Mouse (Mus musculus) thymus, postnatal 10 days (tissue): ENCODE data around the gene Ryr3.
"Not testable (repeated sequence)": the region's sequence is repeated elsewhere in the genome, so short reads cannot be mapped to it uniquely, and the experiment has no call there.

Experiments
- DNase-seq, 2 experiments: peaks; one replicate each; pipeline ENCODE4 v3.0.0; 2021; ENCODE audit warnings: low spot score in 2 of 2

The Ryr3 gene

DNA sequence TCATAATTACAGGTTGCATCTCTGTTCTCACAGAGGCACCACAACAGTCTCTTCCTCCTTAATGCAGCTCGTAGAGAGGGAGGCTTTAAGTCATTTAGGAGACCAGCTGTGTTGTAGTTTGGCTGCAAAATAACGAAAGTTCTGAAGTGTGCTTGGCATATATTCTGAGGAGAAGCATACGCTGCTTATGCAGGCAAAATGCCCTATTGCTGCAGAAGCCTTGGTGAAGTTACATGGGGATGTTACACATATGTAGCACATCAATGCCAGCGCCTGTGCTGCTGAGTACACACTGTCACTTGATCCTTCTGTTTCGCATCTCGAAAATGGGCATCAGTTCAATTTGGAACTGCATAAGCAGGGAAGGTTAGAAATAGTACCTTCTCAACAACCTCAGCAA, 112.3 kb downstream of the Ryr3 start:
- no peak for DNase-seq

GRCm38 (mm10) chr2:113095184-113095583, 121.7 kb downstream of the Ryr3 start:
- no peak for DNase-seq

- DNase-seq: no peak
Measured at GRCm38 (mm10) chr2:113094088-113094487, 122.8 kb downstream of the Ryr3 start.

GRCm38 (mm10) chr2:113092756-113093155, 124.1 kb downstream of the Ryr3 start:
- DNase-seq: no peak

DNA sequence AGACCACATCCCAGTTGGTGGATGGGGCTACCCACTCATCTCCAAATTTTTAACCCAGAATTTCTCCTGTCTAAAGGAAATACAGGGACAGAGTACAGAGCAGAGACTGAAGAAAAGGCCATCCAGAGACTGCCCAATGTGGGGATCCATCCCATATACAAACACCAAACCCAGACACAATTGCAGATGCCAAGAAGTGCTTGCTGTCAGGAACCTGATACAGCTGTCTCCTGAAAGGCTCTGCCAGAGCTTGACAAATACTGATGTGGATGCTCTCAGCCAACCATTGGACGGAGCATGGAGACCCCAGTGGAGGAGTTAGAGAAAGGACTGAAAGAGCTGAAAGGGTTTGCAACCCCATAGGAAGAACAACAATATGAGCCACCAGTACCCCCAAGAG, 125.6 kb downstream of the Ryr3 start:
- DNase-seq: not testable (repeated sequence)

GRCm38 (mm10) chr2:113076396-113076795, 140.5 kb downstream of the Ryr3 start:
- no peak for DNase-seq

- no peak for DNase-seq
Measured at GRCm38 (mm10) chr2:113059367-113059766, 157.5 kb downstream of the Ryr3 start.

DNA sequence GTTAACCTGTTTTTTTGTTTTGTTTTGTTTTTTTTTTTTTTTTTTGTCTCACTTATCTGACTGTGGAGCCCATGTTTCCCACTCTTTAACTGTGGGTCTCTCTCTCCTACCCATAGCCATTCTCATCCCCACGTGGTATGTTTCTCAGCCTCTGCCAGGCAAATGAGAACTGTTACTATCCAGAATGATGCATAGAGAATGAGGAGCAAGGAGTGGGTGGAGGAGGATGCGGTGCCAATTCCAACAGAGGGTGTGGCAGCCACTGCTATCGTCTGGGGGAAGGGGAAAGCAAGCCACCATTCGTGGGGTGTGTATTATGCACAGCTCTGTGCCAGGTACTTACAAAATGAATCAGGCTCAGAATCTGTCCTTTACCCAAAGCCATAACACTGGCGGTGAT, 158.0 kb downstream of the Ryr3 start:
- no peak for DNase-seq

GRCm38 (mm10) chr2:113058116-113058515, 158.8 kb downstream of the Ryr3 start:
- no peak for DNase-seq

DNA sequence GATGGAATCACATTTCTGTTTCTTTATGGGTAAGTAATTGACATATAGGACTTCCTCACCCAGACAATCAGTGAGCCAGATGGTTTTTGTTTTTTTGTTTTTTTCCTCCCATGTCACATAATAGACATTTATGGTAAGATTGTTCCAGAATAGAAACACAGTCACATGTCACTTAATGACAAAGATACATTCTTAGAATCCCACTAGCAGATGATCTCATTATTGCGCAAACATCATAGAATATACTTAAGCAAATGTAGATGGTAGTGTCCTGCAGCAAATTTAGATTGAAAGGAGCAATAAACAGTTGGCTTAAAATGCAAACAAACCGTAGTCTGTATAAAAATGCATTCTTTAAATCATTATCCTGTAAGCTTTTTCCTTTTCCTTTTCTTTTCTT, 161.3 kb downstream of the Ryr3 start:
- DNase-seq: no peak

- no peak for DNase-seq
Measured at GRCm38 (mm10) chr2:113049831-113050230, 167.1 kb downstream of the Ryr3 start.

GRCm38 (mm10) chr2:113036550-113036949, 180.3 kb downstream of the Ryr3 start:
- DNase-seq: no peak

DNA sequence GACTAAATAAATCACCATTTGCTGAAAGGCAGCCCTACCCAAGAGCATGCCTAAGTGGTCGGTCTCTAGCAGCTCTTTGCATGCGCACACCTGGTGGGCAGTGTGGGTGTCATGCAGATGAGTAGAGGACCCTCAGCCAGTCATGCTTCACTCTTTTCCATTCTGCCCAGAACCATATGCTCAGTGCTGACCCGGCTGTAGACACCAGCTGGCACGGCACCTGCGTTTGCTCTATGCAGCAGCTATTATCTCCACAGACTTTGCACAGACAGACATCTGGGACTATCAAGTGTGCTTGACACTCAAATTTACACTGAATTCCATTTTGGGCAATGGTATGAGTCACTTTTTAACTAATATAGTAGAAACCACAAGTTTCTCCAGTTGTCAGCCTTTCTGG, 186.2 kb downstream of the Ryr3 start:
- no peak for DNase-seq

- no peak for DNase-seq
Measured at GRCm38 (mm10) chr2:113019896-113020295, 197.0 kb downstream of the Ryr3 start.

DNA sequence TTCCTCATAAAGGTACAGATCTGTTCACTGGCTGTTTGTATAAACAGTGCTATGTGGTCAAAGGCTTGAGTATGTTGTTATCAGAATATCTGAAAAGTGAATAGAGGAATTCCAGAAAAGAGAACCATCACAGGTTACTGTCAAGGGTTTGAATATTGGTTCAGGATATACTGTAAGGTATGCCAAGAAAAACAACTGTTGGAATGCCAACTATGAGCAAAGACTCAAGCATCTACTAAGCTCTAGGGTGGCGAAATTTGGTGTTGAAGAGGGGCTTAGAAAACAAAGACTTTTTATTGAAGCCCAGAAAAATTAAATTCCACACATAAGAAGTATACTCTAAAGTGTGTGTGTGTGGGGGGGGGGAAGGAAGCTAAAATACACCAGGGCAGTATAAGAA, 198.6 kb downstream of the Ryr3 start:
- DNase-seq: no peak

DNA sequence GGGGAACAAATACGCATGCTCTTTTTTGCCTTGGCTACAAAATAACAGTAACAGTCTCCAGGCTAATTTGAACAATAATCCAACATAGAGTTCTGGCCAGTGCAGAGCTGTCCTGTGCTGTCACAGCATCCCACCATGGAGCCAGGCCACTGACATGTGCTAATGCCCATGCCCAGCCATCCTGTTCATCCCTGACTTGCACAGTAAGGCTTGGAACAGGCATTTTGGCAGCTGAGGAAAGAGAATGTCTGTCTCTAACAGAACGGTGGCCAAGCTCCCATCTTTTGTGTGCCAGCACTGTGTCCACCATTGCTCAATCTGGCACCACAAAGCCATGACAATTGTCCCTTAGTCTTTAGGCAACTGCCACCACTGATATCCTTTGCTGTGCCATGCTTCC, 200.7 kb downstream of the Ryr3 start:
- no peak for DNase-seq

DNA sequence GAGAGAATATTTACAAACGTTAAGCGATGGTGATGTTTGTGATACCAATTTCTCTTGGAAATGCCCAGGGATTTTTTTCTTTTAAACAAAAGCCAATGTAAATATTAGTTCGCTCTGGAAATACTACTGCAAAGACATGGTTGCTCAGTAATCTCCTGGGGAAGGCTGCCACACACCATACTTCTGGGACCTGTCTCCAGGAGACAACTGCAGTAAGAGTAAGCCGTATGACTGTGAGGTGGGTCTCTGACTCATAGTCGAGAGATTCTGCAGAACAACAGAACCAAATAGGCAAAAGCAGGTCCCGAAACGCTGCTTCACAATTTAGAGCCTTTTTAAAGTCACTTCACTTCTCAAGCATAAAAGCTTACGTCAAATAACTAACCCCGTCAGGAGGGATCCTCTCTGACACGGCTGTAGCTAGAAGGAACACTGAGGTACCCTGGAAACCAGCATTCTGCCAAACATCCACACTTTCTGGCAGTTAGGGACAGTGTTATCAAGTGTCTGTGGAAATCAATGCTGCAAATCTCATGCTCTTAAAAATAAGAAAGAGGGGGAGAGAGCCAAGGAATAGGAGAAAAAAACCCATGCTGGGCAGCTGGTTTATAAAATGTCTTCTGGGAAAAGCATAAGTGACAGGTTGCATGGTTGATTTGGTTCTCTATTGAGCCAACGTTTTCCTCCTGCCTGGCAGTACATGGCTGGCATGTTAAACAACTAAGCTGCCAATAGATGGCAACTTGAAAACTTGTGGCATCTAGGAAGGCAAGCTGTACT, 207.7 kb downstream of the Ryr3 start:
- no peak for DNase-seq

- no peak for DNase-seq
Measured at GRCm38 (mm10) chr2:112998498-112998897, 218.4 kb downstream of the Ryr3 start.

GRCm38 (mm10) chr2:112982908-112983510, 233.9 kb downstream of the Ryr3 start:
- no peak for DNase-seq

DNA sequence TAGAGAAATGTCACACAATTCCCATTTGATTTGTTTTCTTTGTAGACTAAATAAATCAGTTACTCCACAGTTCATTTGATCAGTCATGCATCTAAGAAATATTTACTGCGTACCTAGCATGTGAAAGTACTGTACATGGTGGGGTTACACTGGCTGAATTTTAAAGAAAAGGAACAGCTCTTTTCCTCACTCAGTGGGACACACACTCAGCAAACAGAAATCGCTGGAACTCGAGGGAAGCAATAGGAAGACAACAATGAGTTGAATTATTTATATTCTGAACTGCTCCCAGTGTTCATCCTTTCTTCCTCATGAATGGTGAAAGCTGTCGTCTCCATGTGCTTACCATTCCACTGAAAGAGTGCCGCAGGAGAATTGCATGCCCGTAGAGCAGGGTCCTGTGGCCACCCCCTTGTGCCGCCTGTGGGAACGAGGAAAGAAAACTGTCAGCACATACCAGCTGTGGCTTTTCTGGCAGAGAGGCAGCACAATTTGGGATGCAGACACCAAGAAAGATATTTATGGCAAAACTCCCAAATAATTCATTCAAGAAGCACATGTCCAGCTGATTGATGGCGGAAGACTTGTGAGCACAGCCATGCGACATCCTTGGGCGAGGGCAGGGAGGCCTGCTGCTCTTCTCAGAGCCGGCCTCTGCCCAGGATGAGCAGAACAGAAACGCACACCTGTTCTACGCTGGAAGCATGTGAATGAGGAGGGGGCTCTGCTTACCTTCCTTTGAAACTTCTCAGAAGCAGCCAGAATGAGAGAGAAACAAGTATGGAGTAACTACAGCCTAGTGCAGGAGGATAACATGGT, 249.9 kb downstream of the Ryr3 start:
- no peak for DNase-seq

- DNase-seq: no peak
Measured at GRCm38 (mm10) chr2:112948931-112949330, 268.0 kb downstream of the Ryr3 start.

DNA sequence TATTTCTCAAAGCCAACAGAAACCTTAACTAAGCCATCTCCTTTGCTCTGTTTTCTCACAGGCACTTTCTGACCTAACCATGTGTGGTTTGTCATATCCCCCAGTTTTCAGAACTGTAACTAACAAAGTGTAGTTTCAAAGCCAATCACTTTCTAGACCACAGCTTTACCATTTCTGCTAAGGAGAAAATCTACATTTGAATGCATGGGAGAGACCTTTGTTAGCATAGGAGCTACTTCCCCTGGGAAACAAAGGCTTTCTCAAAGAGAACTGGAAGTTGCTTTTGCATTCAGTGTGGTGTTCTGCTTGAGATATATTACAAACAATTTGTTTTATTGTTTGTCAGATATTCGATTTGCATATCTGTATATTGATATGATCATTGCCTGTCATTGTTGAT, 285.1 kb downstream of the Ryr3 start:
- DNase-seq: no peak

DNA sequence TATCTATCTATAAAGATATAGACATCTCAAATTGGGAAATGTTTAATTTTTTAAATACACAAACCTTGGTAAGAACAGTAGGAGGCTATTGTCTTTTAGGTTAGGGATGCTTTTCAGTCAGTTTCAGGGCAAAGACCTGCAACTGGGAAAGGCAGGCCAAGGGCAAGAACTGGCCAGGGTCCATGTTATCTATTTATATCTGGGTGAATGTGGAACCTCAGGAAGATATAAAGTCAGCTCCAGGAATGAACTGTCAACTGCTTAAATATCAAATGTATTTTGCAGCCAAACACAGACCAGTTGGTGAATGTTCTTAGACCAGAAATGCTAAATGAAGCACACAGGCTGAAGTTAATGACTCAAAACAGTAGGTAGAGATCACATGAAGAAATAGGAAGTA, 303.1 kb downstream of the Ryr3 start:
- DNase-seq: no peak
